Mouse (Mus musculus): ENCODE measurements around the gene Lrrn4.

DNA sequence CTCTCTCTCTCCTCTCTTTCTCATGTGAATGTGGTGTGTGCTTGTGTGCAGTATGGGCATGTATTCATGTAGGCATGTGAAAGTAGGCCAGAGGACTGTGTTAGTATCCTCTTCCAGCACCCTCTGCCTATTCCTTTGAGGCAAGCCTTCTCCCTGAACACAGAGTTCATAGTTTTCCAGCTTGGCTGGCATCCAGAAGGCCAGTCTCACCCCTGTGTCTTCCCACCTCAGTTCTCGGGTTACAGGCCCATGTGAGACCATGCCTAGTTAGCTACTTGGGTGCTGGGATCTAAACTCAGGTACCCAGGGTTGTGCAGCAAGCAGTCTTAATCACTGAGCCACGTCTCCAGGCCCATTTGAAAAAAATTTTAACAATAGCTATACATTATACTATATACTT, 47.2 kb upstream of the Lrrn4 start:
- TF ChIP-seq POLR2A (IDR thresholded peaks at IDR 0.05; ENCODE audit: low read depth, low read length) (no peak), CTCF (conservative IDR thresholded peaks at IDR 0.05; ENCODE audit: insufficient read depth, insufficient read length, low read depth, low read length) (no peak)
